Mouse (Mus musculus): ENCODE results near the gene Kif6.

The Kif6 gene

GRCm38 (mm10) chr17:49737217-49737774, 122.4 kb downstream of the Kif6 start:
- DNase-seq (ENCODE audit: low read depth): no peak

DNA sequence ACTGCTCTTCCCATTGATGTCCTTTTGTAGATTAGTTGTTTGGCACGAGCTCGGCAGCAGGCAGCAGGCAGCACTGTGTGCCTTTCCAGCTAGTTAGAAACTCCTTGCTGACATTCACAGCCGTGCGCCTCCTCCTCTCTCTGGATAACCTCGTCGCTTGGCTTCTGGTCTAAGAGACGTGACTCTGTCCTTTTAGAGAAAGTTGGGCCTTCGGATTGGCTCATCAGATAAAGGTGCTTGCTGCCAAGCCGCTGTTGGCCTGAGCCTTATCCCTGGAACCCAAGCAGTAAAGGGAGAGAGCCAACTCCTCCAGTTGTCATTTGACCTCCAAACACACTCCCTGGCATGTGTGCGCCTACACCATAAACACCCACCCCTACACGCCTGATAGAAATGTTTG, 123.4 kb downstream of the Kif6 start:
- DNase-seq (ENCODE audit: low read depth): no peak

- no peak for DNase-seq (ENCODE audit: low read depth)
These were observed 125.2 kb downstream of the Kif6 start for GRCm38 (mm10) chr17:49739896-49740679.

GRCm38 (mm10) chr17:49741172-49741571, 126.2 kb downstream of the Kif6 start:
- no peak for DNase-seq (ENCODE audit: low read depth)

DNA sequence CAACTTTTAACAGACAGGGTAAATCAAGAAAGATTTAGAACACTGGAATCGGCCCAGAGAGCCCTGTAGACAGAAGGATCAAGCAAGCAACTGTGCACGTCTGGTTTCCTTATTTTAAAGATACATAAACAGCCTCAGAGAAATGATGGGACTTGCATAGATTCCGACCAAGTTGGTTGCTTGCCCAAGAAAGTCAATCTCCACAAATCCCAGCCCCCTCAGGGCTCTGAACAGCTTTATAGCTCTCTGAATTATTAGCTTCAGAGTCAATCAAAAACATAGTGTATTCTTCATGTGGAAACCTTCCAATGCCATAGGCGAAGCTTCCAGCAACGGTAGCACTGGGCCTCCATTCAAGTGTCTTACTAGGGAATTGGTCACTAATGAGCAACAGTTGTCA, 127.0 kb downstream of the Kif6 start:
- no peak for DNase-seq (ENCODE audit: low read depth)

DNA sequence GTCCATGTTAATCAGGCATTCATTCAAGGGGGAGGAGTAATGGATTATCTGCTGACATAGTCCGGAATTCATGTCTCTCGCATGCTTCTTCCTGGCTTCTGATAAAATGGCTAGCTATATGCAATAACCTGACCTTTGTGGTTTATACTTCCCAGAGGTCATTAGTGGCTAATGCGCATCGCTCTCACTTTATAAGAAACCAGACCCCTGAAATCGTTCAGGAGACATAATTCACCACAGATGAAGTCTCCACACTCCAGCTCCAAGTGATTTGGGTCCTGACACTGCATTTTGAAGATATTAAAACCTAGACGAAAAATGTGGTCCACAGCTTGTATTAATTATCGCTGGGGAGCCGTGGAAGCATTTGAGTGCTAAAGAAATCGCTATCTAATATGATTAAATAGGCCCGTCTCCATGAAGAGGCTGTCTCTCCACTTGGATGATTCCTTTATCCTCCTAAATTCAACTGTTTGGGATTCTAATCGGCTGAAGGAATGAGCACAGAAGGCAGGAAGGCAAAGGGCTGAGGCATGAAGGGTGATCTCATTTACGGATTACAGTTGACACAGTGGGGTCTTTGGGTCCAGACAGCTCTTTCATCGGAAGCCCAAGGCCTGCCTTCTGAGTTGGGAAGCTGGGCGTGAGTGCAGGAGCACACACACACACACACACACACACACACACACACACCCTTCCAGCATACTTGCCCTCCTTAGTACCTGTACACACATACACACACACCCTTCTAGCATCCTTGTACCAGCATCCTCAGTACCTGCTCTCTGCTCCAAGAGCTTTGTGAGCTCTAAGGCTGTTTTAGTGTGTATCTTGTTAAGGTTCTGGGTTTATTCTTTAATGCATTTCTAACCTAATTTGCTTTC, 128.9 kb downstream of the Kif6 start:
- DNase-seq (ENCODE audit: low read depth): no peak

- DNase-seq (ENCODE audit: low read depth): no peak
These were observed 136.0 kb downstream of the Kif6 start for GRCm38 (mm10) chr17:49750889-49751324.

DNA sequence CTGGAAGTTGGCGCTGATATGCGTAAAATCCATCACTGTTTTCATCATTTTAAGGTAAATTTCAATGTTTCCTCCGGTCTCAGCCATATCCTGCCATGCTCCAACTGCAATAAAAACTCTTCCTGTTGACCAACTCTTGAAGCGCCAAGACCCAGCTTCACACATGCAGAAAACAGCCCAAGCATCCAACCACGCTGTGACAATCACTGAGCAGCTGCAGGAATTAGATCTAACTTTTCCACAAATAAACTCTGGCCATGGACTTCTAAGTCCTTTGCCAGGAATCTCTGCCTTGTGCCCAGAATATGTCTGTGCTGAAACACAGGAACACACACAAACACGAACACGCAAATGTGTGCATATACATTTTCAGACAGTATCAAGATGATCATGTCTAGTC, 138.9 kb downstream of the Kif6 start:
- DNase-seq (ENCODE audit: low read depth): no peak

DNA sequence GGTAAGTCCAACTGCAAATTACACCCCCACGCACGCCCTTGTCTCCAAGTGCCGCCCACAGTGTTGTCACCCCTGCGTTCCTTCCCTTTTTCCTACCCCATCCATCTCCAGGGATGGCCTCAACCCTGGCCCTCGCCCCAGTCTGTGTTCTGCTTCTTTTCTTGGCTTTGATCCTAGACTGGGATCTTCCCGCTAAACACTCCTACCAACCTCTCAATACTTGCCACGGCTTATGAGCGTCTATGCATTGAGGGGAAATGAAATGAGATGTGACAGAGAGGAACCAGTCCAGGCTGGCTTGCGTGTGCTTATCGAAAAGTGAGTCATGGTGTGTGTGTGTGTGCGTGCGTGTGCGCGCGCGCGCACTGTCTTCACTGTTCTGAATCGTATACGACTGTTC, 141.9 kb downstream of the Kif6 start:
- DNase-seq (ENCODE audit: low read depth): no peak

DNA sequence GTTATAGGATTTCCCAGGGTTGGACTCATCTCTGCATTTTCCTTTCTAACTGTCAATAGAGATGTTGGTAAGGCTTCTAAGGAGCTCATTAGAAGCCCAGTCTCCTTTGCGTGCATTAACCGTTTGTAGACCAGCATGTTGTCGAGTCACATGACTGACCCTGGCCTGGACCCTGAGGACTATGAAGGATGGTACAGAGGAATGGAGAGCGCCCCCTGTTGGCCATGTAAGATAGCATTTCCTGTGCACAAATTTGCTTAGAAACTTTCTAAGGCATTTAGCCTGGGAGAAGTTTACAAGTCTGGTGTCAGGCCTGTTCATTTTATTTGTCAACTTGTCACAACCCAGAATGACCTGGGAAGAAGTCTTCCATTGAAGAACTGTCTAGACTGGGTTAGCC, 144.1 kb downstream of the Kif6 start:
- no peak for DNase-seq (ENCODE audit: low read depth)

DNA sequence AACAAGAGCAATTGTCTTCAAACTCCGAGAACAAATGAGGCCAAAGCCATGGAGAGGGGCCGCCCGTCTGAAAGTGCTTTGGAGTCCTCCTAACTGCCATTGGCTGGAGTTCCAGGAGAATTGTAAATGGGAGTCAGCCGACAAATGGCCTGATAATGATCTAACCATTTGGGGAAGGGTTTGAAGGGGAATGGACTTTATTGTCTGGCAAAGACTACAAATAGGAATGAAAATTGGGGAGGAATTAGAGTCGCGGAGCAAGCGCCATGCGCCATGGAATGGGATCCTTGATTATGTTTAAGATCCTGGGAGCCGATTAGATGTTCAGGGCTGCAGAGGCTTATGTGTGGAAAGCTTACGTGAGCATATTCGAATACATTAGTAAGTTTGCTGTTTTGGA, 146.3 kb downstream of the Kif6 start:
- DNase-seq (ENCODE audit: low read depth): no peak

GRCm38 (mm10) chr17:49761838-49762237, 146.9 kb downstream of the Kif6 start:
- no peak for DNase-seq (ENCODE audit: low read depth)

GRCm38 (mm10) chr17:49764963-49765362, 150.0 kb downstream of the Kif6 start:
- no peak for DNase-seq (ENCODE audit: low read depth)

DNA sequence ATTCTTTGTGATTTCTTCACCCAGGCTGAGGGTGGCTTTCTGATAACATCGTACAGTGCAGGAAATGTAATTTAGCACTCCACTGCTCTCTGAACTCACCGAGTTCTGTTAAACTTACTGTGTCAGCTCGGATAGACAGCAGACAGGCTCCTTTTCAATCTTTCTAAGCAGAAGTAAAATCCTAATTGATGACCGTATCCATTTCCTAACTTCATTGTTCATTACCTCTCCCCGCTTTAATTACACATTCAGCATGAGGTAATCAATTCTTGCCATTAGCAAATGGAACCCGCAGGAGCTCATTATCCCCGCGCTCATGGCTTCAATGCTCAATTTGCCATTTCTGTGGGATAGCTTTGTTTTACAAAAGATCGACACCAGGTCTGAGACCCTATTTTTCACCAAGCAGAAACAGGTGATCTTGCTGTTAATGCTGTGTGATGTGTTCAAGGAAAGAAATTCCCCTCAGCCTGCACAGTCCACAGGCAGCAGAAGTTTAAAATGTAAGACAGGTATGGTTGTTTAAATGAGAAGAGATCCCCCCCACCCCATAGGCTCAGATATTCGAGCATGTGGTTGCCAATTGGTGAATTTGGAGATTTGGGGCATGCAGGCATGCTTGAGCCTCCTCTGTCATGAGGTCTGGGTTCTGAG, 152.9 kb downstream of the Kif6 start:
- DNase-seq (ENCODE audit: low read depth): no peak

DNA sequence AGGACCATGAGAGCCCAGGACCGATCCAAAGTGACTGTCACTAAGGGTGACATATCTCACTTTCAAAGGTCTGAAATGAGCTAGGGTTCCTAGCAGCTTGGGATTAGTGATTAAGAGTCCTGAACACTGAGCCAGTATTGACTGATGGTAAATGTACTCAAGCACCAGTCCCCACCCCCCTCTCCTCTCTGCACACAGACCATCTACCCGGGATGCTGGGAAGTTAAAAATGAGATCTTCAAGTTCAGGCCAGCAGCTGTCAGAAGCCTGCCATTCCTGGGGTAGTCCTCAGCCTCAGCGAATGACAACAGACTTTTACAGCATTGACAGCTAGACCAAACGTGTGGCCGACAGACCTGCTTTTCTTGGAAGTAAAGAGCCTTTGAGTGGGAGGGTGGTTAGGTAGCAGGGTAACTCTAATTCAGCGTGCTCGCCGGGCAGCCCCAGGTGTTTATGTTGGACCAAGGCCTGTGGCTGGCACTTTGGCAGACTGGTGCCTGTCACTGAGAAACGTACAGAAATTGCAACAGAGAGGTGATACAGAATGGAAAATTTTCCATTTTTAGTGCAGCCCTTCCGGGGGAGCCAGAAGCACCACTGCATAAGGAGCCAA, 156.9 kb downstream of the Kif6 start:
- DNase-seq (ENCODE audit: low read depth): no peak

DNA sequence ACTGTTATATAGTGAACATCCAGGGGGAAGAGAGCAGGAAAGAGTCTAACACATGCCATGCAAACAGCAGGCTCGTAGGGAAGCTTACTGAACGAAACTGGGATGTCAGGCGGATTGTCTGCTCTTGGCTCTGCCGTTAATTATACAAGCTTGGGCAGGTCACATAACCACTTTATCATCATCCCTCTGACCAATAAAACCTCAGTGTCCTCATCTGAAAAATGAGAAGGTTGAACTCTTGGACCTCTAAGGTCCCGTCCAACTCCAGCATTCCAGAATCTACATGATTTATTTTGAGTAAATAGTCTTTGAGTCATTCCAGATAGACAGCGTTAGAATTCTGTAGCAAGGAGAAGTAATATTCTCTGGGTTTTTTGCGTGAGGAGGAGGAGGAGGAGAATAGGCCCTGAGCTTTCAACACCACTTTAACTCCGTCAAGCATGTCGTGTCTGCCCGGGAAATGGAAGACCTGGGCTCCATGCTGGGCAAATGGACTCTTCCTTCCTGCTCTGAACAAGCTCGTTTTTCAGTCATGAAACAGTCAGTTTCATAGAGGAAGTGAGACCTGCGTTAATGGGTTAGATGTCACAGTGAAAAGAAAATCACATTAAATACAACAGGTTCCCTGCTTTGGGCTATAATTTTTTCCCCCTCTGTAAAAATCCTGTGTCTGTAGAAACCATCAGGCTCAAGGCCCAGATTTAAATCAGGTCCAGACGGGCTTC, 162.3 kb downstream of the Kif6 start:
- no peak for DNase-seq (ENCODE audit: low read depth)

- DNase-seq (ENCODE audit: low read depth): no peak
These were observed 164.1 kb downstream of the Kif6 start for GRCm38 (mm10) chr17:49779066-49779465.

DNA sequence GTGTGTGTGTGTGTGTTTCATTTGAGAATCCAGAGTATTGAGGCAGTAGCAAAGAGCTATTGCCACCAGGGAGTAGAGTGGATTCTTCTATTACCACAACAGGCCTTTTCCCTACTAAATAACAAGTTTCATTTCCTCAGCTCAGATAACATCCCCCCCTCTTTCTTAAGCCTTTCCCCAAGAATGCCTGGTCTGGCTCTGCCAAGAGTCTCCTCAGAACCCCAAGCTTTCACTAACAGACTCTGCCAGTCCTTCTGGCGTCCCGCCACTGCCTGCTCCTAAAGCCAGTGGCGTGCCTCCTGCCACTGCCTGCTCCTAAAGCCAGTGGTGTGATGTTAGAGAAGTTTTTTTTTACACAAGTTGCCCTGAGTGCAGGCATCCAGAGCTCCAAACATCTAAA, 164.6 kb downstream of the Kif6 start:
- no peak for DNase-seq (ENCODE audit: low read depth)

DNA sequence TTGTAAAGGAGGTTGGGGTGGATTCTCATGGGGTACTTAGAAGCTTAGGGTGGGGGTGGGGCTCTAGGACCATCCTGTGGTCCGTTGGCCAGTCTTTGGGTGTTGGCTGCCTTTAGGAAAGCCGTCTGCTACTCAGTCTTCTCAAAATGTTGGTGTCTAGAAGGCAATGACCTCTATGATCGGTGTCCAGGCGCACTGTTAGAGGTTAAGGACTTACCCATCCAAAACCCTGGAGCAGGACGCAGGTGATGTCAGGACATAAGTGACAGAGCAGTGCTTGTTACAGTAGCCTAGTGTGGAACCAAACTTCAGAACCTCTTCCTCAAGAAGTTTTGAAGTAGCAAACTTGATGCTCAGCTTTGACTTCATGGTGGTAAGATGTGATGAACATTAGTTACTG, 170.9 kb downstream of the Kif6 start:
- DNase-seq (ENCODE audit: low read depth): no peak

GRCm38 (mm10) chr17:49787351-49787750, 172.4 kb downstream of the Kif6 start:
- no peak for DNase-seq (ENCODE audit: low read depth)
